Mouse (Mus musculus) c-Kit-positive CD71-positive TER-119-negative erythroid progenitor cells, embryonic 14.5 days (primary cell): ENCODE data around the gene Nfkbib.
A peak's percentile ranks its signal among the peaks of the same experiment; 100 is the strongest.

Source experiments
- DNase-seq: peaks from one replicate; pipeline ENCODE4 v3.0.0-alpha.2; 2013; ENCODE audit warnings: low read depth

The Nfkbib gene

DNA sequence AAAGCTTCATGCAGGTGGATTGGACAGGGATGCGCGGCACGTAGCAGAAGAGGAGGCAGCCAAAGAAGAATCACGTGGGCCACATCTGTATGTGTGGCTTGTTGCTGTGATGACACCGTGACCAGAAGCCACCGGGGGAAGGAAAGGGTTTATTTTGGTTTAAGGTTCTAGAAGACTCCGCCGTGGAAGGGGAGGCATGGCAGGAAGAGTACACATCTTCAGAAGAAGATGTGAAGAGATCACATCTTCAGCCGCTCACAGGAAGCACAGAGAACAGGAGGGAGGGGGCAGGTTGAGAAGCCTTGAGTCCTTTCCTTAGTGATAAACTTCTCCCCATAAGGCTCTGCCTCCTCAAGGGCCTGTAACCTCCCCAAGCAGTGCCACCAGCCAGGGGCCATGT, 32.7 kb upstream of the Nfkbib start:
- DNase-seq: no peak

DNA sequence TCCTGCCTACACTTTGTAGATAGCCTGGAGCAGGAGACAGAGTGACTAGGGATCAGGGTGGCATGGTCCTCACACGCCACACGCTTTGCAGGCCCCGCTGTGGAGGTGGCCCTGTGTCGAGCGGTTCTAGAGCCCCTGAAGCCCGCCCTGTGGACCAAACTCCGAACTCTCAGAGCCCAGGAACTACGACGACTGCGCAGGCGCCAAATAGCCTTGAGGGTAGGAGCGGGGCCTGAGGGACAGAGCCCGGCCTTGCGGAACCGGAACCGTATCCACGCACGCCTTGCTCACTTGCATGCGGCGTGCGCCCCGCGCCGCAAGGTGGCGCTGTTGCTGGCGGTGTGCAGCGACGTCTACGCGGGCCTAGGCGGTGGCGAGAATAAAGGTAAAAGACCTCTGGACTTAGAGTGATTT, 29.3 kb upstream of the Nfkbib start:
- peak; percentile 61 for DNase-seq

DNA sequence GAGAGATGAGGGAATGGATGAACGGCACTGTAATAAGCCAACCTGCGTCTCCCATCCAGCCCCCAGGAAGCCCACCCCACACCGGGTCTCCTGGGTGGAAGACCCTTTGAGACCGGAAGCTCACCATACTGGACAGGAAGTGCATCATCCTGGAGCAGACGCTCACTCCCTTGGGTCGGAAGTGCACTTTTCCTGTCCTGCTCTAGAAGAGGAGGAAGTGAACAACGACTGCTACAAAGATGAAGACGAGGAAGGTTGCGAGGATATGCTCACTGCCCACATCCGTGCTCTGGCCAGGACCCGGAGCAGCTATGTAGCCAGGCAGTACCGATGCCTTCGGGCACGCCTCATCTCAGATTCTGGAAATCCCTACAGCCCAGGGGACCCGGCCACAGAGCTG, 28.5 kb upstream of the Nfkbib start:
- DNase-seq: no peak

DNA sequence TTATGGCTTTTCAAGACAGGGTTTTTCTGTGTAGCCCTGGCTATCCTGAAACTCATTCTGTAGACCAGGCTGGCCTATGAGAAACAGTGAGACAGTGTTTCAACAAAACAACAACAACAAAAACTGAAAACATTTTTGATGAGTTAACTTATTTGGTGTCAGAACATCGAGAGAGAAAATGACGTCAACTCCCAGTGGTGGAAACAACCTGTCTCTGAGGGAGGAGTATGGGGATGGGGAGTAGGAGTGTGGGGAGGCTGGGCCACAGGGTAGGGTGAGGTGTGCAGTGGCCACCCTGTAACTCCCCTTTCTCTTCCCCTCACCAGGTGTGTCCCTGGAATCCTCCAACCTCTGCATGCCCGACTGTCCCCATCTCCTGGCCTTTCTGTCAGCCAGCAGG, 27.2 kb upstream of the Nfkbib start:
- no peak for DNase-seq

DNA sequence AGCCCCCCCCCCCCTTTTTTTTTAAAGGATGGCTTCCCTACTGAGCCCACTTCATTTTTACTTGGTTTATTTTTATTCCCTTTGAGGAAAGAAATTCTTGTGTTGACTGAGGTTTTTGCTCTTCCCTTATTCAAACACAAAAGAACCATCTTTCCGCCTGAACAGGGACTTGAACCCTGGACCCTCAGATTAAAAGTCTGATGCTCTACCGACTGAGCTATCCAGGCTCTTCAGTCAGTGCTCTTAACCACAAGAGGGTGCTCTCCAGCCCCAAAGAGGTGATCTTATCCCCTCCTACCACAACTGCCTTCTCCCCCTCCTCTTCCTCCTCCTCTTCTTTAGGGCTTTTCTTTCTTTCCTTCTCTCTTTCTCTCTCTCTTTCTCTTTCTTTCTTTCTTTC, 26.5 kb upstream of the Nfkbib start:
- no peak for DNase-seq

DNA sequence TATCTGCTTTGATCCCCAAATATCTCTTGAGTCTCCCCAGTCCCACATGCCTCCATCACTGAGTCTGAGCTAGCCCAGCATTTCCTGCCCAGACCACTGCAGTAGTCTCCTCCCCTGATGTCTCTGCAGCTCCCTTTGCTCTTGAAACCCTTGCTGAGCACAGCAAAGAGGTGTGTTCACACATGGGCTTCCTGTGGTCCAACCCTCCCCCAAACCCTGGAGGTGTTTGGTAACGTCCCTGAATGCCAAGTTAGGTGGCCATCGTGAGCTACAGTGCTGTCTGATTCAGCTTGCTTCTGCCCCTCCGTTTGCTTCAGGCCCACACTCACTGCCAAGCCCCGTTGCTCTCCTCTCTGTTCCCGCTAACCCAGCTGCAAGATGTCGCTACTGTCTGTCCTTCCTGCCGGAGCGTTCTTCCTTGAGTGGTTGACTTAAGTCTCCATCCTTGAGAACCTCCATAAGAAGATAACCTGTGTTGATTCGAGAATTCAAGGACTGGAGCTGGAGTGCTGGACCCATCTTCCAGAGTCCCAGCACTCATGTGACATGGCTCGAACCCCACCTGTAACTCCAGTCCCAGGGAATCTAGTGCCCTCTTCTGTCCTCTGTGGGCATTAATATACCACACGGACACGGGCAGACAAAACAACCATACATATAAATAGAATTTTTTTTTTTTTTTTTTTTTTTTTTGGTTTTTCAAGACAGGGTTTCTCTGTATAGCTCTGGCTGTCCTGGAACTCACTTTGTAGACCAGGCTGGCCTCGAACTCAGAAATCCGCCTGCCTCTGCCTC, 25.3 kb upstream of the Nfkbib start:
- DNase-seq: no peak

DNA sequence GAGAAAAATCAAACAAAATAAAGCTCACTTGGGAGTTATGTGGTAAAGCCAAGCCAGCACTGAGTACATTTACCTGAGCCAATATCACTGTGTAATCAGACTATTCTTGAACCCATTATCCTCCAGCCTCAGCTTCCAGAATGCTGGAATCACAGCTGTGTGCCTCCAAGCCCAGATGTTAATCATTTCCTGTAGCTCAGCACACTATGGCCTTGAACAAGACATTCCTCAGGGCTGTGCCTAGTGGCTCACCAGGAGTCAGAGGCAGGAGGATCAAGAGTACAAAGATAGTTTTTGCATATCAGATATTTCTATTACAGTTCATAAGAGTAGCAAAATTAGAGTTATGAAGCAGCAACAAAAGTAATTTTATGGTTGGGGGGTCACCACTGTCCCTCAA, 24.4 kb upstream of the Nfkbib start:
- no peak for DNase-seq

DNA sequence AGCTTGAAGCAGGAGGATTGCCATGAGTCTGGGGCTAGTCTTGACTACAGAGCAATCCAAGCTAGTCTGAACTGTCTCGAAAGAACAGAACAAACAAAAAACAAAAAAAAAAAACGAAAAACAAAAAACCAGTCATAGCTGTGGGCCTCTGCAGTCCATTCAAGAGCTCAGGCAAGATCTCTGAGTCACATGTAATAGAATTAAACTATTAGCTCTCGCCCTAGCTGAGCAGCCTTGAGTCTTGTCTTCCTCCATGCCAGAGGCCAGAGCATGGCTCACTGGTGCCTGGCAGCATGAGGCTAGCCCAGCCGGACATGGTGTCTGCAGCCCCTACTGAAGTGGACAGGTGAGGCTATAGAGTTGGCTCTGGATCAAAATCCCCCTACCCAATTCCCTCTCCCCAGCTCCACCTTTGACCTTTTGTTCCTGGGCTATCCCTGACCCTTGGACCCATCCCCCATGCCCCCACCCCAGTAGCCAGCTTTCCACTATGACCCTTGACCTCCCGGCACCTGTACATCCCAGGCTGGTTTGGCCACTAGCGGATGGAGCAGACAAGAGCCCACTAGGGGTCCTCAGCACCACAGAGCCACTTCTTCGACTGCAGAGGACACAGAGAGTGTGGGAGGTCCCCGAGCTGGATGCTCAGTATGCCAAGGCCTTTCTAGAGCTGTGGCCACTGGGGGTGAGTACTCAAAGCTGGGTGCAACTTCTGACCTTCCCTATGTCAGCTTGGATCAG, 22.9 kb upstream of the Nfkbib start:
- no peak for DNase-seq

DNA sequence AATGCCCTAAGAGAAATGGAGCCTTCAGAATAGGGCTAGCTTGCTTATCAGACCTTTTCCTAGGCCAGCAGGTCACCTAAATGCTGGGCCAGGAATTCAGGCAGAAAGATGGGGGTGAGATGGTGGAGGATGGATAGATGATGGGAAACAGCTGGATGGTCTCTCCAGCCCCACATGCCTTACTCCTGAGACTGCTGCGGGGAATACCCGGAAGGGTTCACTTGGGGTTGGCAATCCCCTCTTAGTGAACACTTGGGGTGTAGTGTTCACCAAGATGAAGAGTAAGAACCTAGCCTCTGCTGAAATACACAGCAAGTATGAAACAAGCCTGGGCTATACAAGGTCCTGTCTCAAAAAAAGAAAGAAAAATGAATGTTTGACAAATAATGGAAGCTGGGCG, 21.9 kb upstream of the Nfkbib start:
- no peak for DNase-seq

DNA sequence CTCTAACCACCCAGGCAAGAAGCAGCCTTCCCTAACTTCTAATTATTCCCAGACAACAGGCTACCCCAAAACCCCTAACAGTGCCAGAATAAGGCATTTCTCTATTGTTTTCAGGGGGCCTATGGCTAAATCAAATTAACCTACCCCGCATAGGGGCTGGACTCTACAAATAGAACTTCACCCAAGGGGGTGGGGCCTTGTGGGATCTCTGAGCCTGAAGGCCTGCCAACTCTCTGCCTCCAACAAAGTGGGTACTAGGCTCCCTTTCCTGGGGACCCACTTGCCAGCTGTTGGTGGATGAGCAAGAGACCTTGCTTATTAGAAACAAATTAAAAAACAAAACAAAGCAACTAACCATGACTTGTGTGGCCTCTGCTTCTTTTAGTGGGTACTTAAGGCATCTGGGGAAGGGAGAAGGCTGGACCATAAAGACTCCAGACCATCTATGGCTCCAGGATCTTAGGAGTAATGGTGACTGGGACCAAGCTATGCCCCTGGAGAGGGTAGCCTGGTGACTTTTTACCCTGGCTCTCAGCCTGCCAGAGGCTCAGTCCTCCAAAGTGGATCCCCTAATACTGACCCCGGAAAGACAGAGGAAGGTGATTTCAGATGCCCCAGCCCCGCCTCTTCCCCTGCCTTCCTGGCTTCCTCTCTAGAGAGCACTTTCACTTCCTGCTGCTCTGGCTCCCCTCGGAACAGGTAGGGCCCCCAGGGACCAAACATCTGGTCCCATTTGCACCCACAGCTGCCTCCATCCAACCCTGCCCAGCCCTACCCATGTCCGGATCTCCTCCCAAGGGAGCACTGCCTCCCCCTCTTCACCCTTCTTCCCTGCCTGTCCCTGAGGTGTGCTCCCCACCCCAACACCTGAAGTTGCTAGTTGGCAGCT, 21.2 kb upstream of the Nfkbib start, which contains the start of gene Rinl:
Gene Rinl, plus strand, starts transcription at position 663 of the 889 bp plus-strand sequence.
- DNase-seq: no peak

DNA sequence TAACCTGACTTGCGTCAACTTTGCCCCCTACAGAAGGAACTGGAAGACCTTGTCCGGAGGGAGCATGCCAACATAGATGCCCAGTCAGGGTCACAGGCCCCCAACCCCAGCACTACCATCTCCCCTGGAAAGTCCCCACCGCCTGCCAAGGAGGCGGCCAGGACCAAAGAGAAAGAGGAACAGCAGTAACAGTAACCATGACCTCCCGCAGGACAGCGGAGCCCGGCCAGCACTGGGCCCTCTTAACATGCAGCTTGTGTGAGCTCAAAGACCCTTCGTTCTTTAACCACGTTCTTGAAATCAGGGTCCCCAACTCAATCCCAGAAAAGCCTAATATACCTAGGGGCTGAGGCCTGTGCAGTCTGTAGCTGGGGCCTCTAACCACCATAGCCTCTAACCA, 20.6 kb upstream of the Nfkbib start:
- DNase-seq: no peak

DNA sequence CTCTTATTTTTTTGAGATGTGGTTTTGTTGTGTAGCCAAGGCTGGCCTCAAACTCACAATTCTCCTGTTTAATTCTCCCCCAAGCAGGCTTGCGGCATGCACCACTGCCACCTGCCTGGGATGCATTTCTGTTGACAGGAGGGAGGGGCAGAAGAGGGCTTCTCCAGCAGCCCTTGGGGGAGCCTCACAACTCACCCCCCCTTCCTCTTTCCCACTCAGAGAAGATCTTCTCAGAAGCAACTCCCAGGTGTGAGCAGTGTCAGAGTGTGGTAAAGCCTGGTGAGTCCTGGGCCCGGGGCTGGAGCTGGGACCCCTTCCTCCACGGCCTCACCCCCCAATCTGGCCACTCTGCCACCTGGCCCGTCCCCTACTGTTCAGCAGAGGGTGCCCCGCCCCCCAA, 17.8 kb upstream of the Nfkbib start:
- DNase-seq: no peak

DNA sequence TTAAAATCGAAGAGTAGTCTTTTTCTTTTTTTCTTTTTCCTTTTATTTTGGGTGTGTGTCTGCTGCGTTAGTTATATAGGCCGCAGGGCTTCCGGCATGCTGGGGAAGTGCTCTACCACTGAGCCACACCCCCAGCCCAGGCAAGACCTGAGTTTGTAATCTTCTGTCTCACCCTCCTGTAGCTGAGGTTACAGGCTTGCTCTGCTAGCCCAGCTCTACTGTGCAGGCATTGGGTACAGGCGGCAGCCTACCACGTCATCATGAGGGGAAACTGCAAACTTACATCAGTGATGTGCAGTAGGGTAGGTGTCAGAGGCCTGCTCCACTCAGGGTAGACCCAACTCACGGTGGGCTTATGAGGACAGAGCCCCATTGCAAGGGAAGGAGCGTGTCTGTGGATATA, 13.9 kb upstream of the Nfkbib start:
- DNase-seq: no peak

DNA sequence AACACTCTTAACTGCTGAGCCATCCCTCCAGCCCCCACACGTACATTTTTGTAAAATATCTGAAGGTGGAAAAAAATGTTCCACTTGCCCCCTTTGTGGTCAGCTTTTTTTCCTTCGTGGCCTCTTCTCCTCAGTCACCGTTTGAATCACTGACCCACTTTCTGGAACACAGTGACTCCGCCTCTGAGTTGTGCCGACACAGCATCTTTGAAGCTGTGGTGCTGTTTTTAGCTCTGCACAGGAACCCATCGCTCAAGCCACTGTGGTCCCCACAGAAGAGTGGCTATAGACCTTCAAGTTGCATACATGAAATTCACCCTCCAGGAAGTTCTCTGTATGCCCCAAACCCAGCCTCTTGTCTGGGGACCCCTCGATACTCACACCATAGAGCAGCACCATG, 13.5 kb upstream of the Nfkbib start:
- no peak for DNase-seq

DNA sequence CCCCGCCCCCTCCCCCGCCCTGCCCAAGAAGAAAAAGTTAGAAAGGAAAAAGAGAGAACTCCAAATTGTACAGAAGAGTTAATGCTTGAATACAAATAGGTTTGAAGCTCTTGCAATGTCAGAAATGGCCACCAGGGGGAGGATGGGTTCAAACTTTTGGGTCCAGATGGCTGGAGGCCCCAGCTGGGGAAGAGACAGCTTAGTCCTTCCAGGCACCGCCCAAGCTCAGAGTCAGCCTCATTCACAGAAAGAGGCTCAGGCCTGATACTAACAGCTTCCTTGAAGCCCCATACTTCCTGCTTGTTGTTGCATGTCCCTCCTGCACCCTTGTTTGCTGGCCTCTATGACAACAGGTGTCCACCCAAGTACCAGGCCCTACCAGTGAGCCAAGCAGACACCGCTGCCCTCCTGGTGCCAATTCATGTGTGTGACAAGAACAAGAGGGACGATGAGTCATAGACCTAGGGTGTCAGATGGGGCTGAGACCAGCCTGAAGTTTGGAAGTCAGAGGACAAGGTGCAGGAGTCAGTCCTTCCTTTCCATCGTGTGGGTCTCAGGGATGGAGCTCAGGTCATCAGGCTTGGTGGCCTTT, 12.9 kb upstream of the Nfkbib start:
- DNase-seq: peak; percentile 93

DNA sequence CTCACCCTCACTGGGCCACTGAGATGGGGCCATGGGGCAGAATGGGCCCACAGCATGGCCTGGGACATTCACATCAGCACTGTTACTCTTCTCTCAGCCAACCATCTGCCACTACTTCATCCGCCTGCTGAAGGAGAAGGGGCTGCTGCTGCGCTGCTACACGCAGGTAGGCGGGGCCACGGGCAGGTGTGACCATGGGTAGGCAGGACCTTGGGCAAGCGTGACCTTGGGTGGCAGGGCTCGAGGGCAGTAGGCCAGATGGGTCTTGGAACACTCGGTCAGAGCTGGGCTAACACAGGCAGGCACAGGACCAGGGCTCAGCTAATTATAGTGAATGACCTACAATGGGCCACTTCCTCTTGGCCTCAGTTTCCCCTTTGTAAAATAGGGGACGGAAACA, 11.5 kb upstream of the Nfkbib start:
- no peak for DNase-seq

DNA sequence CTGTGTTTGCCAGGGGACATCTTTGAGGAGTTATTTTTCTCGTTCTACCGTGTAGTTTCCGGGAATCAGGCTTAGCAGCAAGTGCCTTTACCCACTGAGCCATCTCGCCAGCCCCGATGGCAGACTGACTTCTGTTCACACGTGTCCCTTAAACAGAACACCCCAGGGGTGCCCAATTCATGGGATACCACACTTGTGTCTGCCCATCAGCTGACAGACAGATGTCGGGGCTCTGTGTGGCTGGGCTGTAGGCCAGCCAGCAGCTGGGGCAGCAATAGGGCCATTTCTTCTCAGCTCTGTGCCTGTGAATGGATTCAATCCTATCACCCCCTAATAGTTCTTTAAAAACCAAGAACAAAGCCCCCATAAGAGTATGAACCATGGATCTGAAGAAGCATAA, 7.8 kb upstream of the Nfkbib start:
- DNase-seq: no peak

DNA sequence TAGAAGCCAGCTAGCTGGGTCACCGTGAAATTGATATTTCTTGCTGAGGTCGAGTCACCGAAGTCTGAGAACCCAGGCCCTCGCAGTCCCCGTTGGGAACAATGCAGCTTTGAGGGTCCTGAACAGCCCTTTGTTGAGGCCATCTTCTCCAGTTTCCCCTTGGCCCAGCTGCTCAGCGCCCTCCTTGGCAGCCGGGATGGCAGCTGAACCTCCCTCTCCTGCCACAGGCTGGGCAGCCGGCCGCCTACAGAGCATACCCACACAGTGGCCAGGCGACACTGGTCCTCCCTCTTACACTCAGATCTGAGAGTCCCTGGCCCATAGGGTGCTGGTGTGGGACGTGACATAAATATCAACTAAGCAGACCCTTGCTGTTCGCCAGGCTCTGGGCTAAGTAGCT, 6.9 kb upstream of the Nfkbib start:
- DNase-seq: no peak

DNA sequence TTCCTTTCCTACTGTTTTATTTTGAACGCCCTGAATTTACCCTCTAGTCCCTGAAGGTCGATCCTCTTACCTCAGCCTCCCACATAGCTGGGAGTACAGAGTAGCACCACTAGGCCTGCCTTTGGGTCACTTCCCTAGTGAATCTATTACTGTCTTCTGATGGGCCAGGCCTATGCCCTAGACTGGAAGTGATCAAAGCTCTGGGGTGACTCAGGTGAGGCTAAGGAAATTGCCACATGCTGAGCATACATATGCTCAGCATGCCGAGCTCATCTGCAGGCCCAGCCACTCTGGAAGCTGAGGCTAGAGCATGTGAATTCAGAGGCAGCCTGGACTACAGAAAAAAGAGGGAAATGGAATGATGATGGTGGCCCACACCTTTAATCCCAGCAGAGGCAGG, 5.9 kb upstream of the Nfkbib start:
- DNase-seq: no peak

DNA sequence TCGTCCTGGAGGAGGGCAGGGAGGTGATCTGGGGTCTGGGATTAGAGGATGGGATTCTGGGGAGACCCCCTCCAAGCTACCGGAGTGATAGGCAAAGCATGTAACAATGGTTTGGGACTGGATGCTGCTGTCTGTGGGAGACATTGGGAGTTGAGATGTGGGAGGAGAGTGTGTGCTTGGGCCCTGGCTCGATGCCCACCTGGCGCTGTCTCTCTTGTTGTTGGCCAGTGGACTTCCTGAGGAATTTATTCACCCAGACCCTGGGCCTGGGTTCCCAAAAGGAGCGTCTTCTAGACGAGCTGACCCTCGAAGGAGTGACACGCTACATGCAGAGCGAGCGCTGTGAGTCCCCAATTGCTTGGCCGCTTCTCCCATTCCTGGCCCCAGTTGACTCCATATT, 4.6 kb upstream of the Nfkbib start:
- DNase-seq: no peak

DNA sequence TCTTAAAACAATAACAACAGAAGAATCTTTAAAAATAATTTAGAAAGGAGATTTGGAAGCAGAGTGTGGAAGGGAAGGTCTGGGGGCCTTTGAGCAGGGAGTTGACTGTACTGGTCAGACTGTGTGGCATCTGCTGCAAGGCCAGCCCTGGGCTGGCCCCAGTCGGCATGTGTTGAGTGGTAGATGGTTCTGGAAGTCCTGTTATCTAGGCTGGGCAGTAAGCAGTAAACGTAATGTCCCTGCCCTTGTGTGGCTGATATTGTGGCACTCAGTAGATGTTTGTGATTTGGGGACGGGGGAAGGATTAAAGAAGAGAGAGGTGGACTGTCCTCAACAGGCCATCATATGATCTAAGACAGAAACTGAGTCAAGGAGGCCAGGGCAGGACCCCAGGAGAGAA, 3.0 kb upstream of the Nfkbib start:
- no peak for DNase-seq

DNA sequence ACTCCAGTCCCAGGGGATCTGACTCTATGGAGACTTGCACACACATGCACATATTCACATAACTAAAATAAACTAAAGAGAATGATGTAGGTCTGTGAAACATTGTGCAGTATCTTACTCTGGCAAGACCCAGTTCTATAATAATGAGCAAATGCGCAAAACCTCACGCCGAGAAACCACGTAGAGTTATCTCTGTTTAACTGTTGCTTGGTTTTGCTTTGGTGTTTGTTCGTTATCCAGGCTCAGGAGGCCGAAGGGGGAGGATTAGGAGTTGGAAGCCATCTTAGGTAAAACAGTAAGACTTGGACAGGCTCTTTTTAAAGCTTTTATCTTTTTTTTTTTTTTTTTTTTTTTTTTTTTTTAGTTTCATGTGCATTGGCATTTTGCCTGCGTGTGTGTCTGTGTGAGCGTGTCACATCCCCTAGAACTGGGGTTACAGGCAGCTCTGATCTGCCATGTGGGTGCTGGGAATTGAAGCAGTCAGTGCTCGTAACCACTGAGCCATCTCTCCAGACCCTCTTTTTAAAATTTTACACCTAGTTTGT, 2.2 kb upstream of the Nfkbib start:
- DNase-seq: no peak
